18 mouse cellular contexts compared by ENCODE assay signal in the genomic region with DNA sequence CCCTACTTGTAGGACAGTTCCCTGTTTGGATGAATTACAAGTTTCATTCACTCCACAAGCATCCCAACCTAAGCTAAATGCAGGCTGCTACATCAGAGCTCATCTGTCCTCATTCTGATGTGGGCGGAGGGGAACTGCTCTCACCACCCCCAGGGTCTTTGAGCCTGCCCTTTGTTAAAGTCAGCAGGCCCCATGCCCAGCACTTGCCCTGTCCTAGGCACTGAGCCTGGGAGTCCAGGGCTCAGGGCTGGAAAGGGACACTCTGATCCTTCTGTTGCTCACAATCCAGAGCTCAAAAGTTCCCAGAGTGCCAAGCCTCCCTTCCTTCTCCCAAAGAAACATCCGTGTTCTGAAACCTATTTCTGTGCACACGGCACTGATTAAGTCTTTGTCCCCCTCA.
DNase-seq lines count a peak whose midpoint lies in the region; ATAC-seq lines count a peak whose summit lies in the region.
"Had no signal": no experiment of that assay in that cellular context is flagged by ENCODE, and none has a peak within 500 bp of the region (broad histone marks: within the 10 kb centered on the region; RNA-seq: fewer than 3 reads in every experiment).

No protein-coding gene starts in this region.

- no peak overlapping the region for H3K4me2 ChIP-seq in neural tube, embryonic 13.5 days
- H3K4me2 ChIP-seq in neural tube, embryonic 15.5 days, result no peak overlapping the region
- H3K4me2 ChIP-seq: embryonic facial prominence, embryonic 13.5 days; embryonic facial prominence, embryonic 15.5 days; forebrain, embryonic 12.5 days had no signal

- H3K27me3 ChIP-seq in neural tube, embryonic 13.5 days, result no peaks in the 10 kb centered on the region
- no peaks in the 10 kb centered on the region for H3K27me3 ChIP-seq in neural tube, embryonic 15.5 days (replicated peaks)
- H3K27me3 ChIP-seq: embryonic facial prominence, embryonic 13.5 days; embryonic facial prominence, embryonic 15.5 days; forebrain, embryonic 12.5 days had no signal

- H3K4me1 ChIP-seq in neural tube, embryonic 13.5 days (replicated peaks), result peaks cover 24% of the 10 kb centered on the region
- peaks cover 32% of the 10 kb centered on the region for H3K4me1 ChIP-seq in neural tube, embryonic 15.5 days
- H3K4me1 ChIP-seq: embryonic facial prominence, embryonic 13.5 days; embryonic facial prominence, embryonic 15.5 days; forebrain, embryonic 12.5 days had no signal

- WGBS in neural tube, embryonic 13.5 days, result 73% methylated on average over 3 of the region's 3 CpGs
- 62% methylated on average over 3 of the region's 3 CpGs for WGBS in neural tube, embryonic 15.5 days

- H3K36me3 ChIP-seq in neural tube, embryonic 13.5 days, result no peaks in the 10 kb centered on the region
- no peaks in the 10 kb centered on the region for H3K36me3 ChIP-seq in neural tube, embryonic 15.5 days
- H3K36me3 ChIP-seq: embryonic facial prominence, embryonic 13.5 days; embryonic facial prominence, embryonic 15.5 days; forebrain, embryonic 10.5 days; forebrain, embryonic 12.5 days had no signal

- no peak for DNase-seq in frontal cortex, adult 2 months (ENCODE audit: extremely low spot score in 1 of 2, low spot score in 1 of 2)
- DNase-seq: adrenal gland, adult 2 months; adrenal gland, postnatal 10 days; adrenal gland, postnatal 25 days; cerebellum, adult 11 months; cerebellum, adult 9-10 months; cerebellum, postnatal 25 days; embryo, embryonic 11 days had no signal

- peak; percentile 50 for ATAC-seq in frontal cortex, adult (ENCODE audit: low TSS enrichment)
- ATAC-seq in neural tube, embryonic 13.5 days (ENCODE audit: low read depth), result peak; percentile 54; the same call in 1 of the 2 replicates
- no peak for ATAC-seq in neural tube, embryonic 15.5 days (ENCODE audit: low FRiP score)
- ATAC-seq: forebrain, embryonic 14.5 days; forebrain, embryonic 16.5 days had no signal

- no peaks in the 10 kb centered on the region for H3K9me3 ChIP-seq in neural tube, embryonic 13.5 days
- no peaks in the 10 kb centered on the region for H3K9me3 ChIP-seq in neural tube, embryonic 15.5 days (replicated peaks)
- H3K9me3 ChIP-seq: embryonic facial prominence, embryonic 13.5 days; embryonic facial prominence, embryonic 15.5 days; forebrain, embryonic 10.5 days; forebrain, embryonic 12.5 days had no signal

- no peak overlapping the region for H3K9ac ChIP-seq in neural tube, embryonic 13.5 days
- no peak overlapping the region for H3K9ac ChIP-seq in neural tube, embryonic 15.5 days (replicated peaks)
- H3K9ac ChIP-seq: embryonic facial prominence, embryonic 13.5 days; embryonic facial prominence, embryonic 15.5 days; forebrain, embryonic 12.5 days had no signal

- H3K4me3 ChIP-seq in neural tube, embryonic 13.5 days, result no peak overlapping the region
- H3K4me3 ChIP-seq in neural tube, embryonic 15.5 days (replicated peaks), result no peak overlapping the region
- H3K4me3 ChIP-seq: embryonic facial prominence, embryonic 13.5 days; embryonic facial prominence, embryonic 15.5 days; erythroblast, embryonic 14.5 days; forebrain, embryonic 10.5 days; forebrain, embryonic 12.5 days had no signal

- no peak overlapping the region for H3K27ac ChIP-seq in neural tube, embryonic 13.5 days (replicated peaks)
- H3K27ac ChIP-seq in neural tube, embryonic 15.5 days (replicated peaks), result no peak overlapping the region
- H3K27ac ChIP-seq: embryonic facial prominence, embryonic 13.5 days; embryonic facial prominence, embryonic 15.5 days; forebrain, embryonic 10.5 days; forebrain, embryonic 12.5 days had no signal
